ENCODE assay signal across 14 mouse cellular contexts in the genomic region with DNA sequence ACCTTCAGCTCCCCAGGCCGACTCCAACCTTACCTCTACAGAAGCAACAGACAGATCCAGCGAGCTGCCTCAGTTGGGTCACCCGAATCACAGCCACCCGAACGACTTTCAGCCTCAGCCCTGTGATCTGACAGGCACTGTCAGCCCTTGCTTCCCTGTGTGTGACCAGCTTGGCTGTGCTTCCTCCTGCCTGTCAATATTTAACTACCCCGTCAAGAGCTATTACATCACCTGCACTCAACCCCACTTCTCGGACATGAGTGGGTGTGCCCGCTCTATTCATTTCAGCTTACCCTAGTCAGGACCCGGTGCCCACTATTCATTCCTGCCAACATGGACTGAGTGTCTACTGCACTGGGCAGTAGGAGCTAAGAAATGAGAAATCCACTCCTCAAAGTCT.
A peak's percentile ranks its signal among the peaks of the same experiment; 100 is the strongest.
DNase-seq lines count a peak whose midpoint lies in the region; ATAC-seq lines count a peak whose summit lies in the region.
"Had no signal": no experiment of that assay in that cellular context is flagged by ENCODE, and none has a peak within 500 bp of the region (broad histone marks: within the 10 kb centered on the region; RNA-seq: fewer than 3 reads in every experiment).

No protein-coding gene starts in this region.

- H3K36me3 ChIP-seq in intestine, embryonic 15.5 days = no peaks in the 10 kb centered on the region
- H3K36me3 ChIP-seq in kidney, embryonic 14.5 days (ENCODE audit: control insufficient read depth, insufficient read depth, low read length) = no peaks in the 10 kb centered on the region
- H3K36me3 ChIP-seq in liver, embryonic 15.5 days (replicated peaks) = no peaks in the 10 kb centered on the region
- H3K36me3 ChIP-seq in hindbrain, embryonic 13.5 days = no peaks in the 10 kb centered on the region
- H3K36me3 ChIP-seq: midbrain, embryonic 13.5 days; neural tube, embryonic 15.5 days had no signal

- H3K4me3 ChIP-seq in intestine, embryonic 15.5 days (replicated peaks) = peak overlapping the region; percentile 12; the same call in 1 of the 2 replicates
- H3K4me3 ChIP-seq in kidney, embryonic 14.5 days (ENCODE audit: low read length) = no peak overlapping the region
- peak overlapping the region; percentile 28 for H3K4me3 ChIP-seq in liver, embryonic 15.5 days (replicated peaks)
- H3K4me3 ChIP-seq in hindbrain, embryonic 13.5 days = no peak overlapping the region
- H3K4me3 ChIP-seq: gastrocnemius, adult 2 months; layer of hippocampus, adult 2 months; midbrain, embryonic 13.5 days; neural tube, embryonic 15.5 days had no signal

- no peaks in the 10 kb centered on the region for H3K27me3 ChIP-seq in intestine, embryonic 15.5 days (replicated peaks)
- no peaks in the 10 kb centered on the region for H3K27me3 ChIP-seq in kidney, embryonic 14.5 days (ENCODE audit: control insufficient read depth, insufficient read depth, low read length)
- no peaks in the 10 kb centered on the region for H3K27me3 ChIP-seq in liver, embryonic 15.5 days
- no peaks in the 10 kb centered on the region for H3K27me3 ChIP-seq in hindbrain, embryonic 13.5 days
- H3K27me3 ChIP-seq: midbrain, embryonic 13.5 days; neural tube, embryonic 15.5 days had no signal

- peak overlapping the region; percentile 37 for H3K4me2 ChIP-seq in intestine, embryonic 15.5 days (replicated peaks)
- H3K4me2 ChIP-seq in kidney, embryonic 14.5 days (replicated peaks; ENCODE audit: low read depth, low read length) = no peak overlapping the region
- peak overlapping the region; percentile 42 for H3K4me2 ChIP-seq in liver, embryonic 15.5 days
- H3K4me2 ChIP-seq in hindbrain, embryonic 13.5 days = no peak overlapping the region
- H3K4me2 ChIP-seq: midbrain, embryonic 13.5 days; neural tube, embryonic 15.5 days had no signal

- H3K9ac ChIP-seq in intestine, embryonic 15.5 days = no peak overlapping the region
- H3K9ac ChIP-seq in kidney, embryonic 14.5 days (ENCODE audit: low read depth, low read length) = no peak overlapping the region
- H3K9ac ChIP-seq in liver, embryonic 15.5 days = no peak overlapping the region
- H3K9ac ChIP-seq in hindbrain, embryonic 13.5 days = no peak overlapping the region
- H3K9ac ChIP-seq: midbrain, embryonic 13.5 days; neural tube, embryonic 15.5 days had no signal

- no peak overlapping the region for H3K27ac ChIP-seq in intestine, embryonic 15.5 days
- no peak overlapping the region for H3K27ac ChIP-seq in kidney, embryonic 14.5 days (ENCODE audit: low read depth, low read length)
- H3K27ac ChIP-seq in liver, embryonic 15.5 days (replicated peaks) = 0 out of 2 replicates have a peak overlapping the region, but pooled peaks have one; percentile 38
- H3K27ac ChIP-seq in hindbrain, embryonic 13.5 days = no peak overlapping the region
- H3K27ac ChIP-seq: gastrocnemius, adult 2 months; layer of hippocampus, adult 2 months; midbrain, embryonic 13.5 days; neural tube, embryonic 15.5 days had no signal

- WGBS in intestine, embryonic 15.5 days = 63% methylated on average over 9 of the region's 9 CpGs
- WGBS in kidney, embryonic 14.5 days = 69% methylated on average over 9 of the region's 9 CpGs
- WGBS in liver, embryonic 15.5 days (ENCODE audit: insufficient replicate concordance) = 49% methylated on average over 9 of the region's 9 CpGs
- WGBS in hindbrain, embryonic 13.5 days = 85% methylated on average over 9 of the region's 9 CpGs

- ATAC-seq in intestine, embryonic 15.5 days = peak; percentile 86
- peak; percentile 28; the same call in 1 of the 2 replicates for ATAC-seq in kidney, embryonic 14.5 days (ENCODE audit: low FRiP score, low TSS enrichment)
- peak; percentile 66; the same call in 1 of the 2 replicates for ATAC-seq in liver, embryonic 15.5 days (ENCODE audit: insufficient read depth)
- no peak for ATAC-seq in hindbrain, embryonic 13.5 days (ENCODE audit: low FRiP score)
- ATAC-seq: CD4-positive, CD25-positive, alpha-beta regulatory T cell, adult 4 months; midbrain, embryonic 13.5 days had no signal

- DNase-seq in lung, postnatal 4 days = peak; percentile 71 to 76
- no peak for DNase-seq in adrenal gland, postnatal 10 days
- no peak for DNase-seq in right cerebral cortex, postnatal 4 days
- DNase-seq: adrenal gland, postnatal 14 days; gastrocnemius, adult 2 months; left cerebral cortex, postnatal 4 days had no signal

- no peaks in the 10 kb centered on the region for H3K9me3 ChIP-seq in intestine, embryonic 15.5 days
- no peaks in the 10 kb centered on the region for H3K9me3 ChIP-seq in kidney, embryonic 14.5 days (ENCODE audit: control insufficient read depth, low read length)
- H3K9me3 ChIP-seq in liver, embryonic 15.5 days (replicated peaks) = no peaks in the 10 kb centered on the region
- no peaks in the 10 kb centered on the region for H3K9me3 ChIP-seq in hindbrain, embryonic 13.5 days
- H3K9me3 ChIP-seq: midbrain, embryonic 13.5 days; neural tube, embryonic 15.5 days had no signal

- H3K4me1 ChIP-seq in intestine, embryonic 15.5 days (replicated peaks) = no peaks in the 10 kb centered on the region
- H3K4me1 ChIP-seq in kidney, embryonic 14.5 days (ENCODE audit: control insufficient read depth, insufficient read depth, low read length) = no peaks in the 10 kb centered on the region
- H3K4me1 ChIP-seq in liver, embryonic 15.5 days (replicated peaks) = no peaks in the 10 kb centered on the region
- peaks cover 28% of the 10 kb centered on the region for H3K4me1 ChIP-seq in hindbrain, embryonic 13.5 days (replicated peaks)

Comparison
In these comparisons a context has a peak if more than half of its experiments do, and no peak if none do; other contexts are left out.
1. H3K4me2 ChIP-seq: peak in intestine, embryonic 15.5 days (single experiment) and liver, embryonic 15.5 days (single experiment); none in kidney, embryonic 14.5 days (single experiment) and hindbrain, embryonic 13.5 days (single experiment).
2. H3K4me3 ChIP-seq: peak in intestine, embryonic 15.5 days (single experiment) and liver, embryonic 15.5 days (single experiment); none in kidney, embryonic 14.5 days (single experiment) and hindbrain, embryonic 13.5 days (single experiment).
3. DNase-seq: peak in lung, postnatal 4 days (2 of 2); none in adrenal gland, postnatal 10 days (single experiment) and right cerebral cortex, postnatal 4 days (single experiment).